Mouse (Mus musculus) neutrophil, adult 59 days (primary cell): ENCODE measurements around the gene Gng2. TPM values are rescaled to one million over a fixed set of nuclear protein-coding genes. Genes with fewer than 3 reads are reported as not detected.

Source experiments
- total RNA-seq, 2 experiments: library from RNA; stranded (reverse); gene quantifications; 1 replicate in 1 of 2; 2 replicates in 1 of 2; pipeline ENCODE4 v1.2.4; 2023

Gng2 gene
- total RNA-seq, result 100 to 1,000 TPM; 120 to 148 TPM

DNA sequence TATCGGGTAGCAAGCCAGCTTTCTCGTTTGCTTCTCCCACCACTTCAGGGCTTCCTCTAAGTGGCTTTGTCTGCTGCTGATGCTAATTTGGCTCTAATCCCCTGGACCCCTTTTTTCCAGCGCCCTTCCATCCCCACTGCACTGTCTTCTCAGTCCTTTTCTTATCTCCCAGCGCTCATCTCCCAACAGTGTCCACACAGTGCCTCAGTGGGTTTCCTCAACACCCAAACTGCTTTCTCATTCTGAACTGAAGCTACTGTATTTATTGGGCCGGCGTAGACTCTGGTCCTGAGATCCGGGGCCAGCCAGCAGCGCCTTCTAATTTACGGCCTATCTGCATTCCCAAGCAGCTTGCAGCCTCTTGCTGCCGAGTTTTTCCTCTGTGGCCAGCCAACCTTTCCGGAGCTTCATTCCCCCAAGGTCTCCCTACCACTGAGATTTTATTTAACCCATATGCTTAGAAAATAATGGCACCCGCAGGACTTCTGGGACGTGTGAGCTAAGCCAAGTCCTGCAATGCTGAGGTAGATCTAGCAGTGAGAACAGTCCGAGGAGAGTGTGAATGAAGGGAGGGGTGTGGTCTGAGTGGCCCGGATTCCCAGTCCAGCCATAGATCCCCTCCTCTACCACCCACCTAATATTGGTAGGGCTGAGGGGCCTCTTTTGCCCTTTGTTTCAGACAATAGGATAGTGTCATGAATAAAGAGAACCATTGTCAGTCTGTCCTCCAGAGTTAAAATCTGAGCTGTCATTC lies at the start of gene Gng2:
Gene Gng2 (minus strand): TSS at position 357 of the 754 bp plus-strand sequence.

DNA sequence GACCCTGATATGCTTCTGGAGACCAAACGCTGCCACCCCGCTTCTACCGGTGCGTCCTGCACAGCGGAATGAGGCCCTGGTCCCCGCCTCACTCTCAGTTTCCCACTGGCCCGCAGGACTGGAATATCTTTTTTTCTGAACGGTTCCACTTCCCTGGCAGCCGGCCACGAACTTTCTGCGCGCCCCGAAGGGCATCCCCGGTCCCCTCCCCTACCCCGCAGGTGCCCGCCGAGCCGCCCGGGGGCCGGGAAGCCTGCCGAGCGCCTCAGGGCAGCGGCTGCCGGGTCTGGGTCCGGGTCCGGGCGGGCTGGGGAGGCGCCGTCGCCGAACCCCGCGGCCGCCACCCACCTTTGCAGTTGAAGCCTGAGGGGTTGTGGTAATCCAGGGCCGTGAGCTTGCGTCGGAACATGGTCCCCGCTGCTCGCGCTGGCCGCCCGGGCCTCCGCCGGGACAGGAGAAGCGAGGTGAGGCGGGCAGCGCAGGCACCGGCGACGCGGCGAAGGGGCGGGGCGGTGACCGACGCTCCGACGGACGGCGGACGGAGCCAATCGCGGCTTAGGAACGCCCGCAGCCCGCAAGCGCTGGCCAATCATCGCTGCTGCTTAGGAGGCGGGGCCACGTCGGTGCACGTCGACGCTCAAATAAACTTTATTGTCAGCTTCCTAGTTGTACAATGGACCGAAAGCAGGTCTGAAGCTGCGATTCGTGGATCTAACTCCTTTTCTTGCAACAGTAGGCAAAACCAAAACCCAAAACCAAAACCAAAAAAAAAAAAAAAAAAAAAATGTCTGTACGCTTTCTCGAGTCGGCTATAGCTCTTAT lies 153.9 kb downstream of the Gng2 start, which contains the start of gene Rtraf:
Gene Rtraf (minus strand): TSS at position 504 of the 822 bp plus-strand sequence.

Other genes with a start within 250 kb of the Gng2 start
- under 1 TPM; 0.22 to 0.46 TPM for gene Nid2, start 226.4 kb downstream of the Gng2 start, total RNA-seq
- 10 to 100 TPM; 24.0 to 28.7 TPM for gene Rtraf, start 153.8 kb downstream of the Gng2 start, total RNA-seq
- 1 to 10 TPM; 1.3 to 1.7 TPM for gene Saysd1, start 160.9 kb upstream of the Gng2 start, total RNA-seq
- 1 to 10 TPM in 1 of 2 experiments, under 1 TPM in 1; 0.24 to 1.0 TPM for gene Kcnk5, start 204.2 kb upstream of the Gng2 start, total RNA-seq